Mouse (Mus musculus) urinary bladder, postnatal 25 days (tissue): ENCODE data around the gene Aldoart1.

Source experiments
- DNase-seq: peaks from one replicate; pipeline ENCODE4 v3.0.0; 2022; ENCODE audit warnings: low spot score

Gene Aldoart1

GRCm38 (mm10) chr4:72852534-72852933 is at the start of gene Aldoart1:
TSS of gene Aldoart1 (minus strand) at chr4:72852634.
- DNase-seq: no peak

GRCm38 (mm10) chr4:72901566-72901965 is 49.1 kb upstream of the Aldoart1 start:
- no peak for DNase-seq

- DNase-seq: no peak
Measured at GRCm38 (mm10) chr4:72865371-72866075, 13.1 kb upstream of the Aldoart1 start.

GRCm38 (mm10) chr4:72844276-72844675 is 8.2 kb downstream of the Aldoart1 start:
- no peak for DNase-seq

- DNase-seq: no peak
Measured at GRCm38 (mm10) chr4:72843025-72843424, 9.4 kb downstream of the Aldoart1 start.

GRCm38 (mm10) chr4:72836430-72836829 is 16.0 kb downstream of the Aldoart1 start:
- DNase-seq: no peak

GRCm38 (mm10) chr4:72835400-72835799 is 17.0 kb downstream of the Aldoart1 start:
- DNase-seq: no peak

GRCm38 (mm10) chr4:72800816-72801215 is 51.6 kb downstream of the Aldoart1 start:
- no peak for DNase-seq
